ENCODE assay signal across 11 mouse cellular contexts in genomic region chr13:107927499-107928215, GRCm38 (mm10).
DNase-seq lines count a peak whose midpoint lies in the region; ATAC-seq and TF ChIP-seq lines count a peak whose summit lies in the region.
"Had no signal": no experiment of that assay in that cellular context is flagged by ENCODE, and none has a peak within 500 bp of the region (broad histone marks: within the 10 kb centered on the region; RNA-seq: fewer than 3 reads in every experiment).

No protein-coding gene starts in this region.

- H3K9me3 ChIP-seq in neural tube, embryonic 15.5 days (replicated peaks), result no peaks in the 10 kb centered on the region
- H3K9me3 ChIP-seq: embryonic facial prominence, embryonic 10.5 days; limb, embryonic 10.5 days; midbrain, embryonic 12.5 days had no signal

- peak; percentile 68 to 69 for ATAC-seq in hematopoietic stem cell, adult 5-6 weeks (replicated peaks in 1 of 2; ENCODE audit: insufficient read depth in 1 of 2, low FRiP score in 2 of 2, low TSS enrichment in 1 of 2, low read depth in 1 of 2, poor library complexity in 2 of 2, severe bottlenecking in 2 of 2)
- ATAC-seq in neural tube, embryonic 15.5 days (ENCODE audit: low FRiP score), result no peak
- no peak for ATAC-seq in cerebellum, adult (ENCODE audit: insufficient number of reproducible peaks, low FRiP score, low TSS enrichment)

- H3K4me3 ChIP-seq in left cerebral cortex, adult 2 months, result no peak overlapping the region
- no peak overlapping the region for H3K4me3 ChIP-seq in neural tube, embryonic 15.5 days (replicated peaks)
- H3K4me3 ChIP-seq: embryonic facial prominence, embryonic 10.5 days; limb, embryonic 10.5 days; midbrain, embryonic 12.5 days had no signal

- no peak overlapping the region for H3K9ac ChIP-seq in neural tube, embryonic 15.5 days (replicated peaks)
- H3K9ac ChIP-seq: midbrain, embryonic 12.5 days had no signal

- intact Hi-C loops in left cerebral cortex, adult 2 months (cut with DNase I), result no loop called here

- DNase-seq in left cerebral cortex, adult 2 months (ENCODE audit: extremely low spot score in 1 of 2, low spot score in 2 of 2), result no peak
- no peak for DNase-seq in left cerebral cortex, adult 8-10 months (ENCODE audit: low spot score in 2 of 2)
- peak; percentile 14 for DNase-seq in ES-CJ7 (ENCODE audit: low read depth, low spot score)
- peak; percentile 26 for DNase-seq in splenic B cell, adult 2 months (ENCODE audit: low read depth, low spot score)
- DNase-seq: adrenal gland, adult 8-10 months had no signal

- H3K4me2 ChIP-seq in neural tube, embryonic 15.5 days, result no peak overlapping the region
- H3K4me2 ChIP-seq: midbrain, embryonic 12.5 days had no signal

- TF ChIP-seq CTCF in left cerebral cortex, adult 2 months (IDR thresholded peaks at IDR 0.05), result peak; percentile 8; the same call in 1 of the 2 replicates

- H3K4me1 ChIP-seq in neural tube, embryonic 15.5 days, result peaks cover 16% of the 10 kb centered on the region

- no peaks in the 10 kb centered on the region; the same call in 1 of the 2 replicates for H3K27me3 ChIP-seq in splenic B cell, adult 2 months (ENCODE audit: control insufficient read depth, insufficient read depth, low read length, poor library complexity, severe bottlenecking)
- H3K27me3 ChIP-seq in neural tube, embryonic 15.5 days (replicated peaks), result no peaks in the 10 kb centered on the region
- H3K27me3 ChIP-seq: midbrain, embryonic 12.5 days had no signal

- H3K36me3 ChIP-seq in splenic B cell, adult 2 months (ENCODE audit: control insufficient read depth, insufficient read depth, low read length, poor library complexity, severe bottlenecking), result no peaks in the 10 kb centered on the region
- H3K36me3 ChIP-seq in neural tube, embryonic 15.5 days, result no peaks in the 10 kb centered on the region
- H3K36me3 ChIP-seq: embryonic facial prominence, embryonic 10.5 days; limb, embryonic 10.5 days; midbrain, embryonic 12.5 days had no signal

- no peak overlapping the region for H3K27ac ChIP-seq in left cerebral cortex, adult 2 months
- H3K27ac ChIP-seq in neural tube, embryonic 15.5 days (replicated peaks), result no peak overlapping the region
- H3K27ac ChIP-seq: embryonic facial prominence, embryonic 10.5 days; limb, embryonic 10.5 days; midbrain, embryonic 12.5 days had no signal

- WGBS in neural tube, embryonic 15.5 days, result 76% methylated on average over 10 of the region's 10 CpGs

Comparison
In these comparisons a context has a peak if more than half of its experiments do, and no peak if none do; other contexts are left out.
1. DNase-seq: peak in ES-CJ7 (single experiment) and splenic B cell, adult 2 months (single experiment); none in left cerebral cortex, adult 2 months (0 of 2) and left cerebral cortex, adult 8-10 months (0 of 2).
2. ATAC-seq: peak in hematopoietic stem cell, adult 5-6 weeks (2 of 2); none in neural tube, embryonic 15.5 days (single experiment) and cerebellum, adult (single experiment).